Mouse (Mus musculus): ENCODE data around the gene Sag. TPM values are rescaled to one million over a fixed set of nuclear protein-coding genes. Genes with fewer than 3 reads are reported as not detected.

The Sag gene
- 1.7 and 2.3 TPM in 2 replicates for polyA plus RNA-seq (2015; fragmentation: Nextera tagmentation; extraction: Ambion mirVana)

DNA sequence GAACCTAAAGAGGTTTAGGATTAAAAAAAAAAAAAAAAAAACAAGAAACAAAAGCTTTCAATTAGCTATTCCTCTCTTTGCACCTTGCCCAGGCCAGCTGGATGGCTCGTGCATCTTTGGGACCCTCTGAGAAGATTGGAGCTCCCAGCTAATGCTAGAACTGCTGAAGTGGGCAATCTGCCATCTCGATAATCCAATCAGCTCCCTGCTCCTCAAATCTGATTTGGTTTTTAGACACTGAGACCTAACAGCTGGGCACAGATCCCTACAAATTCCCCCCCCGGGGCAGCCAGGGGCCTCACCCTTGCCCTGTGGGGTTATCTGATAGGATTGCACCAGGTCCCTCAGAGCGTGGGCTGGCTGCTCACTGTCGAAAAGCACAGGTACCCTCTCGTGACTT, at the start of gene Sag:
Gene Sag, plus strand, starts transcription at position 105 of the 400 bp plus-strand sequence.
- no peaks in the 10 kb centered on the region for H3K36me3 ChIP-seq
- ATAC-seq (ENCODE audit: low FRiP score, low read depth) = no peak

GRCm38 (mm10) chr1:87755641-87756470, 47.6 kb upstream of the Sag start, which contains the start of gene Atg16l1:
TSS of gene Atg16l1 (plus strand) at chr1:87755870.
- under 1% methylated on average over 79 of the region's 79 CpGs for WGBS

More for the DNA sequence above, at the start of gene Sag:
- H3K4me2 ChIP-seq = no peak within 1 kb of the TSS
- H3K4me1 ChIP-seq (replicated peaks) = no peaks in the 10 kb centered on the region
- no peak within 1 kb of the TSS for H3K4me3 ChIP-seq
- H3K9me3 ChIP-seq = no peaks in the 10 kb centered on the region
- H3K9ac ChIP-seq = no peak within 1 kb of the TSS
- WGBS = 85% methylated on average over 6 of the region's 6 CpGs
- H3K27me3 ChIP-seq = no peaks in the 10 kb centered on the region
- no peak within 1 kb of the TSS for H3K27ac ChIP-seq (replicated peaks)

DNA sequence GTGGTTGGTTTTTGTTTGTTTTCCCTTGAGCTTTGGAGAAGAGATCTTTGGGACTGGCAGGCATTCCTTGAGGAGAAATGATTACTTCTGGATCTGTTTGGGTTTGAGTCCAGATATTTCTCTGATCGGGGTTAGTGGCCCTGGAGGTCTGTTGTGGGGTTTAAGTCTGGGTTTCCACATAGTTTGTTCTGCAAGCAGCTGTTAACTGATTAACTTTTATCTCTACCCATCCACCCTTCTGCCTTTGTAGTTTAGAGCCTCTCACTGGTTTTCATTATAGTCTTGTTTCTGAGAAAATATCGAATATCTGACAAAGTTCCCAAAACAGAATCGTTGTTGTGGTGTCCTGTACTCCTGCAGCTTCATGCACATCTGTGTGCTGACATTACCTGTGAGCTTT, 39.7 kb upstream of the Sag start:
- no peaks in the 10 kb centered on the region for H3K9me3 ChIP-seq
- no peak for ATAC-seq (ENCODE audit: low FRiP score, low read depth)
- peaks cover 78% of the 10 kb centered on the region for H3K36me3 ChIP-seq
- no peaks in the 10 kb centered on the region for H3K27me3 ChIP-seq
- H3K4me1 ChIP-seq (replicated peaks) = no peaks in the 10 kb centered on the region
- H3K4me3 ChIP-seq = no peak overlapping the region
- H3K9ac ChIP-seq = no peak overlapping the region
- no peak overlapping the region for H3K27ac ChIP-seq (replicated peaks)
- WGBS = 100% methylated on average over 3 of the region's 3 CpGs
- no peak overlapping the region for H3K4me2 ChIP-seq

More at GRCm38 (mm10) chr1:87755641-87756470, 47.6 kb upstream of the Sag start, which contains the start of gene Atg16l1:
- peak within 1 kb of the TSS; percentile 83 for H3K27ac ChIP-seq (replicated peaks)
- H3K9ac ChIP-seq = peak within 1 kb of the TSS; percentile 80
- peaks cover 22% of the 10 kb centered on the region for H3K4me1 ChIP-seq (replicated peaks)
- H3K36me3 ChIP-seq = peaks cover 12% of the 10 kb centered on the region
- no peaks in the 10 kb centered on the region for H3K27me3 ChIP-seq
- H3K9me3 ChIP-seq = no peaks in the 10 kb centered on the region
- H3K4me3 ChIP-seq = peak within 1 kb of the TSS; percentile 76
- peak; percentile 99 for ATAC-seq (ENCODE audit: low FRiP score, low read depth)
- H3K4me2 ChIP-seq = peak within 1 kb of the TSS; percentile 68

DNA sequence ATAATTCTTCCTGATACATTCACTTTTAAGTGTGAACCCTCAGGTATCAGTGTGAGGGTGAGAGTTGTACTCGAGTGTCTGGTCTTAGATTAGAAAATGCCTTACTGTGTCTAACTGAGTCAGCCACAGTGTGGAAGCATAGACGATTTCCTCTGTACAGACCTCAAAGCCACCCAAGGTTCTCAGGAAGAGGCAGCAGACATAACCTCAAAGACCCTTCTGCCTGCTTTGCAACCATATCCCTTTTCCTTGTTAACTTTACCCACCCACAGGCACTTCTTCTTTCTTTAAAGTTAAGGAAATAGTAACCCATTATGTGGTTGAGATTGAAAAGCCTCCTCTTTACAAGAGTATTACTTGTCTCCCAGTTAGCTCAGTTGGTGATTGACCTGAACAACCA, 37.7 kb upstream of the Sag start:
- no peaks in the 10 kb centered on the region for H3K9me3 ChIP-seq
- no peaks in the 10 kb centered on the region for H3K4me1 ChIP-seq (replicated peaks)
- H3K27ac ChIP-seq (replicated peaks) = no peak overlapping the region
- H3K4me2 ChIP-seq = no peak overlapping the region
- ATAC-seq (ENCODE audit: low FRiP score, low read depth) = no peak
- no peak overlapping the region for H3K4me3 ChIP-seq
- H3K27me3 ChIP-seq = no peaks in the 10 kb centered on the region
- WGBS = 96% methylated on average over 2 of the region's 2 CpGs
- H3K9ac ChIP-seq = no peak overlapping the region
- peaks cover 81% of the 10 kb centered on the region for H3K36me3 ChIP-seq

GRCm38 (mm10) chr1:87766233-87766632, 37.2 kb upstream of the Sag start:
- 90% methylated on average over 3 of the region's 3 CpGs for WGBS
- Histone ChIP-seq H3K27ac (replicated peaks) (no peak overlapping the region), H3K4me3 (no peak overlapping the region), H3K4me2 (no peak overlapping the region), H3K9me3 (no peaks in the 10 kb centered on the region), H3K36me3 (peaks cover 83% of the 10 kb centered on the region), H3K27me3 (no peaks in the 10 kb centered on the region), H3K4me1 (replicated peaks) (no peaks in the 10 kb centered on the region), H3K9ac (no peak overlapping the region)
- no peak for ATAC-seq (ENCODE audit: low FRiP score, low read depth)

- Histone ChIP-seq H3K36me3 (peaks cover 87% of the 10 kb centered on the region), H3K27me3 (no peaks in the 10 kb centered on the region), H3K4me2 (no peak overlapping the region), H3K9me3 (no peaks in the 10 kb centered on the region), H3K4me3 (no peak overlapping the region), H3K4me1 (replicated peaks) (no peaks in the 10 kb centered on the region), H3K27ac (replicated peaks) (no peak overlapping the region), H3K9ac (no peak overlapping the region)
- ATAC-seq (ENCODE audit: low FRiP score, low read depth) = no peak
- 95% methylated on average over 2 of the region's 2 CpGs for WGBS
Measured at GRCm38 (mm10) chr1:87769263-87769662, 34.2 kb upstream of the Sag start.

- H3K27ac ChIP-seq (replicated peaks) = no peak overlapping the region
- 94% methylated on average over 3 of the region's 3 CpGs for whole genome bisulfite sequencing
- H3K4me1 ChIP-seq (replicated peaks) = no peaks in the 10 kb centered on the region
- no peak overlapping the region for H3K9ac ChIP-seq
- no peak overlapping the region for H3K4me2 ChIP-seq
- no peaks in the 10 kb centered on the region for H3K27me3 ChIP-seq
- no peaks in the 10 kb centered on the region for H3K9me3 ChIP-seq
- no peak for ATAC-seq (ENCODE audit: low FRiP score, low read depth)
- H3K4me3 ChIP-seq = no peak overlapping the region
- H3K36me3 ChIP-seq = peaks cover 86% of the 10 kb centered on the region
Measured at GRCm38 (mm10) chr1:87770486-87770885, 33.0 kb upstream of the Sag start.

DNA sequence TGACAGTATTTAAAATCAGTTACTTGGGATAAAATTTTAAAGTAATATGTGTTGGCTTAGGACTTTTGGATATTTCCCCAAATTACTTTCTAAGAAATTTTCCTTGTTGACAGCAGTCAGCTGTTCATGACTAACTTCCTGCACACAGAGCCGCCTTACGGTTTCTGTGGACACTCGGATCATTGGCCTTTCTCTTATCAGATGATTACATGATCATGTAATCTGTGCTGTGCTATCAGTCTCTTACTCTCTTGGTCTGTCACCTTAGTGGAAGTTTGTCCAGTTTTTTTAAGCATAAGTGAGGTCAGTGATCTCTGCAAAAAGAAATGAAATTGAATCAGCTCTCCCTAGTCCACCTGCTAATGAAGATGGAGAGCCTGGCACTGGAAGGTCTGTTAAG, 31.8 kb upstream of the Sag start:
- Histone ChIP-seq H3K4me2 (no peak overlapping the region), H3K27ac (replicated peaks) (no peak overlapping the region), H3K4me1 (replicated peaks) (no peaks in the 10 kb centered on the region), H3K4me3 (no peak overlapping the region), H3K9ac (no peak overlapping the region), H3K9me3 (no peaks in the 10 kb centered on the region), H3K36me3 (peaks cover 87% of the 10 kb centered on the region), H3K27me3 (no peaks in the 10 kb centered on the region)
- no peak for ATAC-seq (ENCODE audit: low FRiP score, low read depth)
- WGBS = 97% methylated on average over 3 of the region's 3 CpGs

GRCm38 (mm10) chr1:87773336-87773735, 30.1 kb upstream of the Sag start:
- H3K27ac ChIP-seq (replicated peaks) = no peak overlapping the region
- H3K9me3 ChIP-seq = no peaks in the 10 kb centered on the region
- no peaks in the 10 kb centered on the region for H3K4me1 ChIP-seq (replicated peaks)
- H3K9ac ChIP-seq = no peak overlapping the region
- H3K4me2 ChIP-seq = no peak overlapping the region
- no peaks in the 10 kb centered on the region for H3K27me3 ChIP-seq
- WGBS = 78% methylated on average over 2 of the region's 2 CpGs
- no peak overlapping the region for H3K4me3 ChIP-seq
- no peak for ATAC-seq (ENCODE audit: low FRiP score, low read depth)
- peaks cover 87% of the 10 kb centered on the region for H3K36me3 ChIP-seq

- H3K4me2 ChIP-seq = no peak overlapping the region
- H3K9me3 ChIP-seq = no peaks in the 10 kb centered on the region
- no peak overlapping the region for H3K9ac ChIP-seq
- H3K4me1 ChIP-seq (replicated peaks) = no peaks in the 10 kb centered on the region
- no peaks in the 10 kb centered on the region for H3K27me3 ChIP-seq
- peaks cover 92% of the 10 kb centered on the region for H3K36me3 ChIP-seq
- no peak overlapping the region for H3K27ac ChIP-seq (replicated peaks)
- ATAC-seq (ENCODE audit: low FRiP score, low read depth) = no peak
- no peak overlapping the region for H3K4me3 ChIP-seq
- WGBS = 96% methylated on average over 7 of the region's 7 CpGs
Measured at GRCm38 (mm10) chr1:87774845-87775244, 28.6 kb upstream of the Sag start.

DNA sequence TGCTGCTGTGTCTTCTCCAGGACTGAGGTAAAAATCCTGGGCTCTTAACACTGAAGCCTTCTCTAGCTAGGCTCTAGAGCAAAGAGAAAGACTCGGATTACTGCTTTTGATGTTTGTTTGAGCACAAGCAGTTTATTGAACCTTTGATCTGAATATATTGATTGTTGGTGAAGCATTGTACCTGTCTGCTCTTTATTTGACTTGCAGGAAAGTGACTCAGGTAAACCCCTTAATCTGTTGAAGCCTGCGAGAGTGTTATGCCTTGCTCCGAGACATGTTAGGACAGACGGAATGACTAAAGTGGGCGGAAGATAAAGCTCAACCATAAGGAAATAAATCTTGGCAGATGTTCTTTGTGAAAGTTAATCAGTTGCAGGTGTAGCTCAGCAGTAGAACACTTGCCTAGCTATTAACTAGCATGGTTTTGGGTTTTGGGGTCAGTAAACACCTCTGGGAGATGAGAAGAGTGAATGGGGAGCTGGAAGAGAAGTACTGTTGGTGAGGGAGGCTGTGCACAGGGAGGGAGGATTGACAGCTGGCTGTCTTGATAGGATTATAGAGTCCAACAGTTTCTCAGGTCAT, 24.2 kb upstream of the Sag start:
- Histone ChIP-seq H3K27ac (replicated peaks) (no peak overlapping the region), H3K9ac (no peak overlapping the region), H3K4me3 (no peak overlapping the region), H3K4me1 (replicated peaks) (no peaks in the 10 kb centered on the region), H3K4me2 (no peak overlapping the region), H3K9me3 (no peaks in the 10 kb centered on the region), H3K27me3 (no peaks in the 10 kb centered on the region), H3K36me3 (peaks cover 92% of the 10 kb centered on the region)
- WGBS = 90% methylated on average over 5 of the region's 5 CpGs
- no peak for ATAC-seq (ENCODE audit: low FRiP score, low read depth)

DNA sequence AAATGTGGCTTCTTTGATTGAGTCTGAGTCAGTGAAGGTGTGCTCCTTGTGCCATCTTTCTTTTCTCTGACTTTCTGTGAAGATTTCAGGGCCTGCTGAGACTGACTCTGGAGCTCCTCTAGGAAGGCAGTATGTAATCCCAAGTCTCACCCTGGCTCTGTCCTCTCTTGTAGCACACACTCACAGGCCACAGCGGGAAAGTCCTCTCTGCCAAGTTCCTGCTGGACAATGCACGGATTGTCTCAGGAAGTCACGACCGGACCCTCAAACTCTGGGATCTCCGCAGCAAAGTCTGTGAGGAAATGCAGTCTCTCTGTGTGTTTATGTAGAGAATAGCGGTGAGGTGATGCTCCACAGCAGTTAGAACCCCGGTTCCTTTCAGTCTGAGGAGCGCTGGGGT, 17.8 kb upstream of the Sag start:
- Histone ChIP-seq H3K27me3 (no peaks in the 10 kb centered on the region), H3K27ac (replicated peaks) (peak overlapping the region; percentile 39; the same call in 1 of the 2 replicates), H3K9ac (no peak overlapping the region), H3K9me3 (no peaks in the 10 kb centered on the region), H3K4me1 (replicated peaks) (no peaks in the 10 kb centered on the region), H3K4me3 (no peak overlapping the region), H3K4me2 (no peak overlapping the region), H3K36me3 (peaks cover 83% of the 10 kb centered on the region)
- no peak for ATAC-seq (ENCODE audit: low FRiP score, low read depth)
- 83% methylated on average over 8 of the region's 8 CpGs for WGBS

Data from hindbrain, embryonic 15.5 days (tissue).